Mouse (Mus musculus) embryonic facial prominence, embryonic 10.5 days (tissue): ENCODE measurements around the gene Ppcdc. TPM values are rescaled to one million over a fixed set of nuclear protein-coding genes. Genes with fewer than 3 reads are reported as not detected.

Experiments used
- DNase-seq: peaks from one replicate; pipeline ENCODE4 v3.0.0-alpha.2; 2017; ENCODE audit warnings: low spot score
- H3K27ac ChIP-seq: fragments of 300-500 bp; sonication (generic); replicated peaks from 2 replicates; pipeline ENCODE4 v1.5.1; 2016; ENCODE audit warnings: mild to moderate bottlenecking
- H3K27me3 ChIP-seq: fragments of 300-500 bp; sonication (generic); replicated peaks from 2 replicates; pipeline ENCODE4 v1.6.1; 2016; ENCODE audit warnings: low read depth, mild to moderate bottlenecking; ENCODE audit not compliant: poor library complexity, severe bottlenecking
- H3K36me3 ChIP-seq: fragments of 300-500 bp; sonication (generic); replicated peaks from 2 replicates; pipeline ENCODE4 v1.6.1; 2016; ENCODE audit warnings: mild to moderate bottlenecking, moderate library complexity
- H3K4me1 ChIP-seq: fragments of 300-500 bp; sonication (generic); 2 replicates; pipeline ENCODE4 v1.6.1; 2016
- H3K4me3 ChIP-seq: fragments of 300-500 bp; sonication (generic); 2 replicates; pipeline ENCODE4 v1.5.1; 2016; ENCODE audit warnings: mild to moderate bottlenecking, moderate library complexity
- H3K9me3 ChIP-seq: fragments of 300-500 bp; sonication (generic); 2 replicates; pipeline ENCODE4 v1.6.1; 2016; ENCODE audit warnings: mild to moderate bottlenecking
- WGBS: fragments of 180-500 bp; shearing (Covaris S2); methylation state at CpG from one replicate; pipeline ENCODE4 v1.1.7; 2016; 5-methylcytosine and 5-hydroxymethylcytosine counted together
- polyA plus RNA-seq: library from polyadenylated mRNA; unstranded; fragments of >200 nt; fragmentation: Nextera tagmentation; extraction: Ambion mirVana; gene quantifications from 2 replicates; pipeline ENCODE4 v1.2.1, GENCODE M21; 2016

The Ppcdc gene
- polyA plus RNA-seq, 1 experiment from 2014 or later = 25.4 TPM

DNA sequence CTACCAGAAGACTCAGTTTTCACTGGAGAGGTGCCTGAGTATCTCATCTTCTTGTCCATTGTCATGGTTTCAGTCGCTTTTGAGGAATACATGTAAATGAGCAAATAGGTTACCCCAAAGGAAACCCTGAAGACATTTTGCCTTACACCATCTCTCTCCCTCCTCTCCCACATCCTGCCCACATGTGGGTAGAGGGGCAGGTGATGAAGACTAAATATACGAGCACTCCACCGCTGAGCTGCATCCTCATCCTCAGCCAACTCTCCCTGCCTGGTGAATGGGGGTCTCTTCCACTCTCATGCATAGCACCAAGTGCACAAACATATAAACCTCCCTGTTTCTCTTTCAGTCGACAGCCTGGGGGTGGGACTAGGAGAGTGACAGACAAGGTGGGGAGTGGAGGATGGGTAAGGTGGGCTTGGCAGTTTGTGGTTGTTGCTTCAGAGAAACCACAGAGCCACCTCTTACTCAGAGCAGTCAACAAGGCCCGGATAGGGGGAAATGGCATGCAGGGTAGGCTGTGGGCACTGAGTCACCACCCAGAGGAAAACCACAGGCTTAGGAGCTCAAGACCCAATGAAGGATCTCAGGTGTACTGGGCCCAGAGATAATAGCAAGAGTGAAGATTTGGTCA, 100.2 kb downstream of the Ppcdc start:
- H3K27ac ChIP-seq = no peak overlapping the region
- H3K9me3 ChIP-seq = peaks cover 8% of the 10 kb centered on the region; the same call in 1 of the 2 replicates
- DNase-seq = no peak
- H3K27me3 ChIP-seq = no peaks in the 10 kb centered on the region
- no peaks in the 10 kb centered on the region for H3K36me3 ChIP-seq
- H3K4me1 ChIP-seq = no peaks in the 10 kb centered on the region
- no peak overlapping the region for H3K4me3 ChIP-seq
- WGBS = 87% methylated on average over 5 of the region's 5 CpGs

DNA sequence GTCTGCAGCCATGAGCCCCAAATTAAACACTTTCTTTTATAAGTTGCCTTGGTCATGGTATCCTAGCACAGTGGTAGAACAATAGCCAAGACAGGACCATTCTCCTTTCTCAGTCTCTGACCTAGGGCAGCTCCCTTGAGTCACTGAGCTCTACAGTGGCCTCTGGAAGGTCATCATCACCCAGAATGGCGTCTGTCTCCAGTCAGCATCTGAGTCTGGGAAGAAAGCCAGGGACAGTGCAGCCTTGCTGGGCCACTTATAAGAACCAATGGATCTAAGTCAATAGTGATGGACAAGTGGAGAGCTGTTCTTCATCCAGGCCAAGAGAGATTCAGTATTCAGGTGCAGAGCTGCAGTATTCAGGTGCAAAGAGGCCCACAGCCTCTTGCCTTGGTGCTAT, 101.2 kb downstream of the Ppcdc start:
- Histone ChIP-seq H3K4me3 (no peak overlapping the region), H3K27me3 (no peaks in the 10 kb centered on the region), H3K36me3 (no peaks in the 10 kb centered on the region), H3K9me3 (peaks cover 8% of the 10 kb centered on the region; the same call in 1 of the 2 replicates), H3K27ac (no peak overlapping the region), H3K4me1 (no peaks in the 10 kb centered on the region)
- no peak for DNase-seq
- 88% methylated on average over 1 of the region's 1 CpGs for WGBS

Other genes starting within 250 kb of the Ppcdc start
- gene Trcg1, start 203.6 kb downstream of the Ppcdc start, polyA plus RNA-seq = 0.07 TPM in 1 of 2 replicates, not detected in the other
- gene 1700017B05Rik, start 177.5 kb downstream of the Ppcdc start, polyA plus RNA-seq = 15.6 and 16.8 TPM in 2 replicates
- 9.3 and 9.6 TPM in 2 replicates for gene Scamp5, start 27.9 kb upstream of the Ppcdc start, polyA plus RNA-seq
- gene Rpp25, start 63.9 kb upstream of the Ppcdc start, polyA plus RNA-seq = 1.6 and 1.7 TPM in 2 replicates
- 664 and 702 TPM in 2 replicates for gene Cox5a, start 81.2 kb upstream of the Ppcdc start, polyA plus RNA-seq
- gene Fam219b, start 97.4 kb upstream of the Ppcdc start, polyA plus RNA-seq = 17.1 and 17.7 TPM in 2 replicates
- gene Mpi, start 112.6 kb upstream of the Ppcdc start, polyA plus RNA-seq = 58.7 and 61.7 TPM in 2 replicates
- 44.1 and 45.3 TPM in 2 replicates for gene Scamp2, start 120.8 kb upstream of the Ppcdc start, polyA plus RNA-seq
- 13.3 and 16.4 TPM in 2 replicates for gene Ulk3, start 149.3 kb upstream of the Ppcdc start, polyA plus RNA-seq
- gene Cplx3, start 166.2 kb upstream of the Ppcdc start, polyA plus RNA-seq = 1.6 and 1.8 TPM in 2 replicates
- not detected in 2 replicates for gene Lman1l, start 180.7 kb upstream of the Ppcdc start, polyA plus RNA-seq
- gene Csk, start 213.5 kb upstream of the Ppcdc start, polyA plus RNA-seq = 33.2 and 38.3 TPM in 2 replicates
- not detected in 2 replicates for gene Cyp1a2, start 243.6 kb upstream of the Ppcdc start, polyA plus RNA-seq
- gene Cyp1a1, start 247.8 kb upstream of the Ppcdc start, polyA plus RNA-seq = 0.07 TPM in 1 of 2 replicates, not detected in the other